Comparison of ENCODE assay signal across 24 mouse cellular contexts in the genomic region with DNA sequence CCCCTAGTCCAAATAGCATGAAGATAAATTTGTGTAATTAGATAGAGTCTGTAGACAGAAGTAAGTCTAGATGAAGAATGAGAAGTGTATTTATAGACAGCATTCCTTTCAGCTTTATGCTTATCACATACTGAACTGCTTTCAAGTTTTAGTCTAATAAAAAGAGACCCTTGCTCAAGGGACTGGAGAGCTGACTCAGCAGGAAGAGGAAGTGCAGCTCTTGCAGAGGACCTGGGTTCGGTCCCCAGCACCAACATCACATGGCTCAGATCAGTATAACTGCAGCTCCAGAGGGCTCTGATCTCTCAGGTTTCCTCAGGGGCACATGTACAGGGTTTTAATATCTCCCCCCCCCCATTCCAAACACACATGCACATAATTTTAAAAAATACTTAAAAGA.
A peak's percentile ranks its signal among the peaks of the same experiment; 100 is the strongest.
DNase-seq lines count a peak whose midpoint lies in the region; ATAC-seq and TF ChIP-seq lines count a peak whose summit lies in the region.
"Had no signal": no experiment of that assay in that cellular context is flagged by ENCODE, and none has a peak within 500 bp of the region (broad histone marks: within the 10 kb centered on the region; RNA-seq: fewer than 3 reads in every experiment).

No protein-coding gene starts in this region.

- TF ChIP-seq CTCF in CH12.LX (conservative IDR thresholded peaks at IDR 0.05 in 1 of 2, IDR thresholded peaks at IDR 0.05 in 1 of 2; ENCODE audit: low read depth in 2 of 2, low read length in 2 of 2) (no peak), MEL (IDR thresholded peaks at IDR 0.05 in 2 of 3, conservative IDR thresholded peaks at IDR 0.05 in 1 of 3; ENCODE audit: control insufficient read depth in 1 of 3, insufficient read depth in 1 of 3, low read depth in 2 of 3, low read length in 3 of 3, poor library complexity in 1 of 3, severe bottlenecking in 1 of 3) (no peak)

- H3K9me3 ChIP-seq in CH12.LX (replicated peaks; ENCODE audit: low read length) (no peaks in the 10 kb centered on the region), ES-E14 (ENCODE audit: control insufficient read depth, insufficient read depth, low read depth, low read length) (no peaks in the 10 kb centered on the region), MEL (replicated peaks; ENCODE audit: insufficient read depth, low read length) (no peaks in the 10 kb centered on the region)
- no peaks in the 10 kb centered on the region for H3K9me3 ChIP-seq in hindbrain, embryonic 10.5 days
- no peaks in the 10 kb centered on the region for H3K9me3 ChIP-seq in hindbrain, embryonic 16.5 days (ENCODE audit: control insufficient read depth, low read length)
- H3K9me3 ChIP-seq: G1E had no signal

- no peak for ATAC-seq in hindbrain, embryonic 16.5 days
- ATAC-seq: activated CD4-positive, CD25-positive, alpha-beta regulatory T cell, adult 4 months; CD4-positive, CD25-positive, alpha-beta regulatory T cell, adult 4 months had no signal

- WGBS in hindbrain, embryonic 10.5 days: 95% methylated on average over 1 of the region's 1 CpGs
- WGBS in hindbrain, embryonic 16.5 days: 100% methylated on average over 1 of the region's 1 CpGs

- H3K4me2 ChIP-seq in CH12.LX (ENCODE audit: insufficient read depth, low read depth, poor library complexity, severe bottlenecking): no peak overlapping the region
- no peak overlapping the region for H3K4me2 ChIP-seq in hindbrain, embryonic 16.5 days (ENCODE audit: low read length)

- H3K79me2 ChIP-seq in CH12.LX (replicated peaks; ENCODE audit: control insufficient read depth, extremely low read depth, insufficient read depth, poor library complexity, severe bottlenecking) (no peaks in the 10 kb centered on the region), MEL (ENCODE audit: control insufficient read depth, insufficient read depth, low read length, poor library complexity) (no peaks in the 10 kb centered on the region)

- H3K4me1 ChIP-seq in CH12.LX (ENCODE audit: control insufficient read depth in 1 of 2, insufficient read depth in 2 of 2) (peaks cover 0 to 3% of the 10 kb centered on the region in 2 experiments; a peak in 1 of 4 replicates), ES-E14 (ENCODE audit: control insufficient read depth in 2 of 2, insufficient read depth in 2 of 2, low read length in 2 of 2, poor library complexity in 1 of 2) (no peaks in the 10 kb centered on the region), MEL (ENCODE audit: control insufficient read depth in 1 of 2, insufficient read depth in 2 of 2, low read length in 2 of 2) (peaks cover 0 to 3% of the 10 kb centered on the region in 2 experiments; a peak in 2 of 4 replicates)
- H3K4me1 ChIP-seq in hindbrain, embryonic 10.5 days (replicated peaks): no peaks in the 10 kb centered on the region
- no peaks in the 10 kb centered on the region for H3K4me1 ChIP-seq in hindbrain, embryonic 16.5 days (ENCODE audit: control insufficient read depth, insufficient read depth, low read depth, low read length)

- H3K27ac ChIP-seq in CH12.LX (ENCODE audit: insufficient read depth, low read depth): no peak overlapping the region
- no peak overlapping the region for H3K27ac ChIP-seq in ES-E14 (ENCODE audit: insufficient read depth, low read depth, low read length, poor library complexity, severe bottlenecking)
- H3K27ac ChIP-seq in MEL (ENCODE audit: control insufficient read depth, low read depth, low read length): no peak overlapping the region
- H3K27ac ChIP-seq in hindbrain, embryonic 10.5 days: no peak overlapping the region
- H3K27ac ChIP-seq in hindbrain, embryonic 16.5 days (ENCODE audit: low read depth, low read length): no peak overlapping the region

- no peaks in the 10 kb centered on the region for H3K27me3 ChIP-seq in CH12.LX (replicated peaks)
- no peaks in the 10 kb centered on the region for H3K27me3 ChIP-seq in MEL (ENCODE audit: control insufficient read depth in 1 of 2, insufficient read depth in 2 of 2, low read length in 2 of 2)
- H3K27me3 ChIP-seq in hindbrain, embryonic 10.5 days (ENCODE audit: insufficient read depth, poor library complexity, severe bottlenecking): no peaks in the 10 kb centered on the region
- H3K27me3 ChIP-seq in hindbrain, embryonic 16.5 days (replicated peaks; ENCODE audit: control insufficient read depth, insufficient read depth, low read length): no peaks in the 10 kb centered on the region
- H3K27me3 ChIP-seq: Patski had no signal

- TF ChIP-seq RAD21 in CH12.LX (IDR thresholded peaks at IDR 0.05; ENCODE audit: low read depth, low read length) (no peak), MEL (IDR thresholded peaks at IDR 0.05; ENCODE audit: low read depth, low read length) (no peak)

- no peak overlapping the region for H3K9ac ChIP-seq in CH12.LX (ENCODE audit: insufficient read depth, low read depth)
- H3K9ac ChIP-seq in ES-E14 (ENCODE audit: insufficient read depth, low read depth, low read length, poor library complexity, severe bottlenecking): no peak overlapping the region
- no peak overlapping the region for H3K9ac ChIP-seq in MEL (ENCODE audit: control insufficient read depth, low read depth, low read length, poor library complexity, severe bottlenecking)
- H3K9ac ChIP-seq in hindbrain, embryonic 16.5 days (ENCODE audit: low read depth, low read length): no peak overlapping the region

- dilution Hi-C loops in CH12.LX (cut with MboI; ENCODE audit: extremely low pct_ligation_motif_present, extremely low pct_unique_long_range_greater_than_20kb, low sequenced_read_pairs): no loop called here

- H3K4me3 ChIP-seq in CH12.LX (replicated peaks in 1 of 3; ENCODE audit: low read depth in 2 of 3, low read length in 2 of 3, poor library complexity in 1 of 3) (no peak overlapping the region), ES-E14 (ENCODE audit: insufficient read depth in 1 of 2, low read depth in 1 of 2, low read length in 2 of 2, poor library complexity in 1 of 2, severe bottlenecking in 1 of 2) (no peak overlapping the region), MEL (ENCODE audit: control insufficient read depth in 1 of 2, insufficient read depth in 1 of 2, low read depth in 2 of 2, low read length in 2 of 2) (no peak overlapping the region)
- no peak overlapping the region for H3K4me3 ChIP-seq in hindbrain, embryonic 10.5 days
- H3K4me3 ChIP-seq in hindbrain, embryonic 16.5 days (ENCODE audit: low read length): no peak overlapping the region

- TF ChIP-seq EP300 in CH12.LX (IDR thresholded peaks at IDR 0.05; ENCODE audit: low read length) (no peak), MEL (IDR thresholded peaks at IDR 0.05; ENCODE audit: low read depth in 1 of 2, low read length in 2 of 2) (0 out of 4 replicates have a peak, but pooled peaks have one; percentile 6 to 25)

- DNase-seq in heart, adult 11 months: peak; percentile 35
- DNase-seq in heart, postnatal 14 days: no peak
- no peak for DNase-seq in CH12.LX (ENCODE audit: extremely low read depth)
- no peak for DNase-seq in ES-E14 (ENCODE audit: low read depth, low spot score)
- peak; percentile 43 for DNase-seq in MEL (ENCODE audit: low read depth, low spot score)
- DNase-seq in hindbrain, embryonic 10.5 days (ENCODE audit: low spot score): no peak
- no peak for DNase-seq in testis, postnatal 10 days (ENCODE audit: low spot score)
- DNase-seq: adrenal gland, adult 2 months; adrenal gland, adult 8-10 months; adrenal gland, postnatal 10 days; adrenal gland, postnatal 14 days; adrenal gland, postnatal 25 days; adrenal gland, postnatal 36 days; B cell, adult 2 months; cerebellum, adult 11 months; cerebellum, adult 11-12 months; cerebellum, adult 18-20 months; cerebellum, adult 2 months; cerebellum, adult 8-10 months had no signal

- intact Hi-C loops in heart, postnatal 14 days (cut with DNase I): no loop called here

- in situ Hi-C loops in CH12.LX (cut with MboI; ENCODE audit: low pct_ligation_motif_present, low pct_unique_long_range_greater_than_20kb, low sequenced_read_pairs) (no loop called here), ES-E14 (cut with MboI; ENCODE audit: low sequenced_read_pairs in 2 of 2, unreplicated experiment in 2 of 2) (no loop called here)

- TF ChIP-seq POLR2A in CH12.LX (IDR thresholded peaks at IDR 0.05; ENCODE audit: low read depth, low read length): no peak
- TF ChIP-seq POLR2A in MEL (IDR thresholded peaks at IDR 0.05; ENCODE audit: control insufficient read depth in 1 of 2, insufficient read depth in 1 of 2, low read depth in 1 of 2, low read length in 2 of 2, poor library complexity in 1 of 2): no peak

- H3K36me3 ChIP-seq in CH12.LX (replicated peaks in 1 of 2; ENCODE audit: control insufficient read depth in 1 of 2, insufficient read depth in 1 of 2, low read length in 1 of 2) (no peaks in the 10 kb centered on the region), ES-E14 (ENCODE audit: control insufficient read depth, insufficient read depth, low read length, poor library complexity, severe bottlenecking) (no peaks in the 10 kb centered on the region), MEL (ENCODE audit: control insufficient read depth in 1 of 2, insufficient read depth in 2 of 2, low read length in 2 of 2) (no peaks in the 10 kb centered on the region)
- H3K36me3 ChIP-seq in hindbrain, embryonic 10.5 days: no peaks in the 10 kb centered on the region
- H3K36me3 ChIP-seq in hindbrain, embryonic 16.5 days (ENCODE audit: control insufficient read depth, insufficient read depth, low read length): no peaks in the 10 kb centered on the region
- H3K36me3 ChIP-seq: G1E had no signal

TF ChIP-seq in CH12.LX, 34 proteins besides CTCF, POLR2A, EP300 and RAD21:
- TF ChIP-seq KAT2A (IDR thresholded peaks at IDR 0.05; ENCODE audit: insufficient replicate concordance, low read length) (no peak), MAFK (IDR thresholded peaks at IDR 0.05; ENCODE audit: insufficient replicate concordance, low read length) (peak; percentile 69; the same call in 1 of the 2 replicates), JUN (IDR thresholded peaks at IDR 0.05; ENCODE audit: insufficient read depth, low read depth, low read length) (no peak)

TF ChIP-seq in ES-E14, 5 proteins besides CTCF, POLR2A, EP300 and RAD21:
- no peak for TF ChIP-seq ZNF384 (IDR thresholded peaks at IDR 0.05; ENCODE audit: low read depth, low read length)
- TF ChIP-seq MAFK (IDR thresholded peaks at IDR 0.05; ENCODE audit: insufficient read depth, low read depth, low read length): peak; percentile 66; the same call in 1 of the 2 replicates

TF ChIP-seq in MEL, 35 proteins besides CTCF, POLR2A, EP300 and RAD21:
- TF ChIP-seq MAFK (IDR thresholded peaks at IDR 0.05; ENCODE audit: borderline replicate concordance, low read depth, low read length) (peak; percentile 83), SMC3 (IDR thresholded peaks at IDR 0.05; ENCODE audit: low read depth, low read length) (no peak), MYC (IDR thresholded peaks at IDR 0.05; ENCODE audit: low read depth, low read length) (0 out of 2 replicates have a peak, but pooled peaks have one; percentile 29)

Comparison
In these comparisons a context has a peak if more than half of its experiments do, and no peak if none do; other contexts are left out.
1. DNase-seq: peak in heart, adult 11 months (single experiment) and MEL (single experiment); none in heart, postnatal 14 days (0 of 2), CH12.LX (single experiment), ES-E14 (single experiment), hindbrain, embryonic 10.5 days (single experiment) and testis, postnatal 10 days (single experiment).